Mouse (Mus musculus) thymus, adult 2 months (tissue): ENCODE results near the gene Gm20388. TPM values are rescaled to one million over a fixed set of nuclear protein-coding genes. Genes with fewer than 3 reads are reported as not detected.
A peak's percentile ranks its signal among the peaks of the same experiment; 100 is the strongest.

Experiments used
- DNase-seq: peaks from one replicate; pipeline ENCODE4 v3.0.0; 2021
- H3K27ac ChIP-seq: fragments of 200-500 bp; 2 replicates; pipeline ENCODE4 v1.5.1; 2012; ENCODE audit warnings: low read length, control low read depth; ENCODE audit not compliant: control insufficient read depth, insufficient read depth
- H3K27me3 ChIP-seq: fragments of 200-500 bp; 2 replicates; pipeline ENCODE4 v1.6.1; 2012; ENCODE audit warnings: mild to moderate bottlenecking, low read length, moderate library complexity, mixed read lengths; ENCODE audit not compliant: control insufficient read depth, insufficient read depth
- H3K36me3 ChIP-seq: fragments of 200-500 bp; 2 replicates; pipeline ENCODE4 v1.6.1; 2012; ENCODE audit warnings: mild to moderate bottlenecking, low read length, moderate library complexity; ENCODE audit not compliant: control insufficient read depth, insufficient read depth
- H3K4me1 ChIP-seq: fragments of 200-500 bp; replicated peaks from 2 replicates; pipeline ENCODE4 v1.6.1; 2012; ENCODE audit warnings: low read length; ENCODE audit not compliant: control insufficient read depth, insufficient read depth
- H3K4me3 ChIP-seq: fragments of 200-500 bp; 2 replicates; pipeline ENCODE4 v1.5.1; 2012; ENCODE audit warnings: mild to moderate bottlenecking, low read length, control low read depth, moderate library complexity; ENCODE audit not compliant: control insufficient read depth, insufficient read depth
- CTCF ChIP-seq: fragments of 200-500 bp; IDR thresholded peaks from 2 replicates; pipeline ENCODE4 v1.5.1; 2012; ENCODE audit warnings: mild to moderate bottlenecking, control low read depth, low read length, moderate library complexity, borderline replicate concordance; ENCODE audit not compliant: control insufficient read depth, poor library complexity, insufficient read depth; ENCODE audit errors: extremely low read depth
- POLR2A ChIP-seq: fragments of 200-500 bp; IDR thresholded peaks from 2 replicates; pipeline ENCODE4 v1.6.1; 2012; ENCODE audit warnings: mild to moderate bottlenecking, low read length, control low read depth, moderate library complexity; ENCODE audit not compliant: control insufficient read depth, poor library complexity, insufficient read depth; ENCODE audit errors: extremely low read depth
- WGBS: fragments of 180-500 bp; shearing (Covaris S2); methylation state at CpG from one replicate; pipeline ENCODE4 v1.1.7; 2018; 5-methylcytosine and 5-hydroxymethylcytosine counted together
- polyA plus RNA-seq: library from polyadenylated mRNA; depleted of rRNA; stranded (reverse); fragments of >200 nt; gene quantifications from 2 replicates; pipeline ENCODE4 v1.2.3, GENCODE M21; 2012

Gene Gm20388
- polyA plus RNA-seq, 1 experiment: 103 TPM

- H3K36me3 ChIP-seq: no peaks in the 10 kb centered on the region
- no peak overlapping the region for H3K27ac ChIP-seq
- H3K4me3 ChIP-seq: no peak overlapping the region
- TF ChIP-seq CTCF: no peak
- no peak for TF ChIP-seq POLR2A
- H3K27me3 ChIP-seq: no peaks in the 10 kb centered on the region
- 90% methylated on average over 5 of the region's 5 CpGs for WGBS
- no peak for DNase-seq
- H3K4me1 ChIP-seq: no peaks in the 10 kb centered on the region
These were observed 333.3 kb downstream of the Gm20388 start for GRCm38 (mm10) chr8:120243916-120244451.

- no peaks in the 10 kb centered on the region for H3K36me3 ChIP-seq
- DNase-seq: no peak
- TF ChIP-seq CTCF (0 out of 2 replicates have a peak, but pooled peaks have one; percentile 25), POLR2A (no peak)
- no peak overlapping the region for H3K27ac ChIP-seq
- no peaks in the 10 kb centered on the region for H3K4me1 ChIP-seq
- H3K4me3 ChIP-seq: no peak overlapping the region
- H3K27me3 ChIP-seq: no peaks in the 10 kb centered on the region
- 96% methylated on average over 10 of the region's 10 CpGs for WGBS
These were observed 333.9 kb downstream of the Gm20388 start for GRCm38 (mm10) chr8:120244553-120244952.

- H3K27me3 ChIP-seq: no peaks in the 10 kb centered on the region
- TF ChIP-seq POLR2A: no peak
- no peak for TF ChIP-seq CTCF
These were observed 337.0 kb downstream of the Gm20388 start for GRCm38 (mm10) chr8:120247618-120248017.

GRCm38 (mm10) chr8:120248031-120248430 is 337.4 kb downstream of the Gm20388 start:
- Histone ChIP-seq H3K4me1 (no peaks in the 10 kb centered on the region), H3K27me3 (no peaks in the 10 kb centered on the region), H3K4me3 (no peak overlapping the region), H3K36me3 (no peaks in the 10 kb centered on the region), H3K27ac (no peak overlapping the region)
- WGBS: 91% methylated on average over 7 of the region's 7 CpGs
- no peak for DNase-seq
- TF ChIP-seq POLR2A: no peak
- TF ChIP-seq CTCF: no peak

More at GRCm38 (mm10) chr8:120247618-120248017, 337.0 kb downstream of the Gm20388 start:
- DNase-seq: no peak
- no peaks in the 10 kb centered on the region for H3K4me1 ChIP-seq
- H3K4me3 ChIP-seq: no peak overlapping the region
- H3K27ac ChIP-seq: no peak overlapping the region
- WGBS: 97% methylated on average over 5 of the region's 5 CpGs
- no peaks in the 10 kb centered on the region for H3K36me3 ChIP-seq

GRCm38 (mm10) chr8:120248451-120248850 is 337.8 kb downstream of the Gm20388 start:
- H3K4me3 ChIP-seq: no peak overlapping the region
- H3K36me3 ChIP-seq: no peaks in the 10 kb centered on the region
- no peak for DNase-seq
- 89% methylated on average over 4 of the region's 4 CpGs for WGBS
- no peaks in the 10 kb centered on the region for H3K4me1 ChIP-seq
- TF ChIP-seq POLR2A (no peak), CTCF (no peak)
- H3K27ac ChIP-seq: no peak overlapping the region
- H3K27me3 ChIP-seq: no peaks in the 10 kb centered on the region

- Histone ChIP-seq H3K4me1 (no peaks in the 10 kb centered on the region), H3K27ac (no peak overlapping the region)
- DNase-seq: no peak
These were observed 339.2 kb downstream of the Gm20388 start for GRCm38 (mm10) chr8:120249800-120250336.

GRCm38 (mm10) chr8:120250750-120251410 is 340.2 kb downstream of the Gm20388 start:
- WGBS: 95% methylated on average over 16 of the region's 16 CpGs
- Histone ChIP-seq H3K4me1 (no peaks in the 10 kb centered on the region), H3K27me3 (no peaks in the 10 kb centered on the region), H3K27ac (no peak overlapping the region), H3K4me3 (no peak overlapping the region), H3K36me3 (no peaks in the 10 kb centered on the region)
- TF ChIP-seq CTCF (no peak), POLR2A (no peak)
- DNase-seq: no peak

More at GRCm38 (mm10) chr8:120249800-120250336, 339.2 kb downstream of the Gm20388 start:
- WGBS: 95% methylated on average over 9 of the region's 9 CpGs
- Histone ChIP-seq H3K27me3 (no peaks in the 10 kb centered on the region), H3K4me3 (no peak overlapping the region), H3K36me3 (no peaks in the 10 kb centered on the region)
- TF ChIP-seq CTCF (no peak), POLR2A (no peak)
